ENCODE assay signal across 13 mouse cellular contexts in the genomic region with DNA sequence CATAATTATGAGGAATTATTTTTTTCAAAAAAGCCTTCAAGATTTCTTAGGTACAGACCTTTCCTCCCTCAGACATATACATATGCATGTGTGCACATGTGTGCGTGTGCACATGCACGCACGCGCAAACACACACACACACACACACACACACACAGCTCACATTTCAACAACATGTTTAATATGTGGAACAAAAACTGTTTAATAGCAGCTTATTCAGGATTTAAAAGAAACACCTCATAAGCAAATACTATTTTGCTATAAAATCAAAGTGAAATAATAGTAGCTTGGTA. TPM values are rescaled to one million over a fixed set of nuclear protein-coding genes. Genes with fewer than 3 reads are reported as not detected.
A peak's percentile ranks its signal among the peaks of the same experiment; 100 is the strongest.
DNase-seq lines count a peak whose midpoint lies in the region; ATAC-seq and TF ChIP-seq lines count a peak whose summit lies in the region.
"Had no signal": no experiment of that assay in that cellular context is flagged by ENCODE, and none has a peak within 500 bp of the region (broad histone marks: within the 10 kb centered on the region; RNA-seq: fewer than 3 reads in every experiment).

No protein-coding gene starts in this region.

- H3K36me3 ChIP-seq in forebrain, embryonic 12.5 days (replicated peaks): no peaks in the 10 kb centered on the region
- no peaks in the 10 kb centered on the region for H3K36me3 ChIP-seq in forebrain, embryonic 11.5 days (ENCODE audit: control insufficient read depth, insufficient read depth, low read length)
- H3K36me3 ChIP-seq in intestine, embryonic 14.5 days (ENCODE audit: control insufficient read depth, insufficient read depth, low read length): no peaks in the 10 kb centered on the region
- H3K36me3 ChIP-seq in intestine, embryonic 16.5 days (ENCODE audit: control insufficient read depth, insufficient read depth, low read length): no peaks in the 10 kb centered on the region
- H3K36me3 ChIP-seq in stomach, embryonic 14.5 days (ENCODE audit: control insufficient read depth, insufficient read depth, low read length): no peaks in the 10 kb centered on the region
- H3K36me3 ChIP-seq in stomach, postnatal 0 days (ENCODE audit: control insufficient read depth, insufficient read depth, low read length): no peaks in the 10 kb centered on the region
- H3K36me3 ChIP-seq: embryonic facial prominence, embryonic 12.5 days; liver, embryonic 13.5 days had no signal

- DNase-seq in forebrain, embryonic 11.5 days (ENCODE audit: low spot score): no peak
- DNase-seq in intestine, embryonic 14.5 days (ENCODE audit: low spot score): no peak
- no peak for DNase-seq in stomach, postnatal 0 days (ENCODE audit: low spot score)
- no peak for DNase-seq in layer of hippocampus, adult 9-10 months (ENCODE audit: low spot score)
- DNase-seq: adrenal gland, postnatal 10 days; cerebellum, postnatal 14 days; liver, embryonic 13.5 days; thymus, adult 2 months had no signal

- H3K9ac ChIP-seq in forebrain, embryonic 12.5 days: no peak overlapping the region
- H3K9ac ChIP-seq in forebrain, embryonic 11.5 days (ENCODE audit: low read length): no peak overlapping the region
- no peak overlapping the region for H3K9ac ChIP-seq in intestine, embryonic 14.5 days (ENCODE audit: low read length)
- H3K9ac ChIP-seq in intestine, embryonic 16.5 days (ENCODE audit: low read depth, low read length): no peak overlapping the region
- H3K9ac ChIP-seq in stomach, embryonic 14.5 days (replicated peaks; ENCODE audit: low read depth, low read length): no peak overlapping the region
- no peak overlapping the region for H3K9ac ChIP-seq in stomach, postnatal 0 days (ENCODE audit: low read length)
- H3K9ac ChIP-seq: embryonic facial prominence, embryonic 12.5 days; liver, embryonic 13.5 days had no signal

- peak overlapping the region; percentile 84; the same call in 1 of the 2 replicates for H3K27ac ChIP-seq in forebrain, embryonic 12.5 days
- H3K27ac ChIP-seq in forebrain, embryonic 11.5 days (ENCODE audit: low read depth, low read length): no peak overlapping the region
- H3K27ac ChIP-seq in intestine, embryonic 14.5 days (ENCODE audit: low read depth): no peak overlapping the region
- no peak overlapping the region for H3K27ac ChIP-seq in intestine, embryonic 16.5 days (ENCODE audit: low read length)
- H3K27ac ChIP-seq in stomach, embryonic 14.5 days (ENCODE audit: low read length): no peak overlapping the region
- no peak overlapping the region for H3K27ac ChIP-seq in stomach, postnatal 0 days (replicated peaks)
- H3K27ac ChIP-seq in olfactory bulb, adult 2 months (ENCODE audit: insufficient read depth, low read depth, low read length): peak overlapping the region; percentile 92
- H3K27ac ChIP-seq: embryonic facial prominence, embryonic 12.5 days; liver, embryonic 13.5 days had no signal

- H3K4me2 ChIP-seq in forebrain, embryonic 12.5 days: no peak overlapping the region
- no peak overlapping the region for H3K4me2 ChIP-seq in forebrain, embryonic 11.5 days (ENCODE audit: low read depth, low read length, severe bottlenecking)
- peak overlapping the region; percentile 29 for H3K4me2 ChIP-seq in intestine, embryonic 14.5 days (ENCODE audit: low read length)
- H3K4me2 ChIP-seq in intestine, embryonic 16.5 days (ENCODE audit: low read depth, low read length): no peak overlapping the region
- peak overlapping the region; percentile 30; the same call in 1 of the 2 replicates for H3K4me2 ChIP-seq in stomach, embryonic 14.5 days (replicated peaks; ENCODE audit: low read depth, low read length)
- no peak overlapping the region for H3K4me2 ChIP-seq in stomach, postnatal 0 days (replicated peaks; ENCODE audit: low read depth)
- H3K4me2 ChIP-seq: embryonic facial prominence, embryonic 12.5 days; liver, embryonic 13.5 days had no signal

- H3K27me3 ChIP-seq in forebrain, embryonic 12.5 days: no peaks in the 10 kb centered on the region
- H3K27me3 ChIP-seq in forebrain, embryonic 11.5 days (ENCODE audit: control insufficient read depth, insufficient read depth, low read length): no peaks in the 10 kb centered on the region
- no peaks in the 10 kb centered on the region for H3K27me3 ChIP-seq in intestine, embryonic 14.5 days (replicated peaks; ENCODE audit: control insufficient read depth, insufficient read depth, low read length)
- H3K27me3 ChIP-seq in intestine, embryonic 16.5 days (replicated peaks; ENCODE audit: control insufficient read depth, insufficient read depth, low read length): no peaks in the 10 kb centered on the region
- H3K27me3 ChIP-seq in stomach, embryonic 14.5 days (ENCODE audit: control insufficient read depth, insufficient read depth, low read length): no peaks in the 10 kb centered on the region
- no peaks in the 10 kb centered on the region for H3K27me3 ChIP-seq in stomach, postnatal 0 days (ENCODE audit: control insufficient read depth, insufficient read depth, low read length)
- H3K27me3 ChIP-seq: embryonic facial prominence, embryonic 12.5 days had no signal

- H3K9me3 ChIP-seq in forebrain, embryonic 12.5 days: no peaks in the 10 kb centered on the region
- no peaks in the 10 kb centered on the region for H3K9me3 ChIP-seq in forebrain, embryonic 11.5 days (ENCODE audit: control insufficient read depth, low read length)
- H3K9me3 ChIP-seq in intestine, embryonic 14.5 days (ENCODE audit: control insufficient read depth, low read length): no peaks in the 10 kb centered on the region
- H3K9me3 ChIP-seq in intestine, embryonic 16.5 days (ENCODE audit: control insufficient read depth, low read length): no peaks in the 10 kb centered on the region
- H3K9me3 ChIP-seq in stomach, embryonic 14.5 days (ENCODE audit: control insufficient read depth, low read depth, low read length): no peaks in the 10 kb centered on the region
- no peaks in the 10 kb centered on the region for H3K9me3 ChIP-seq in stomach, postnatal 0 days (ENCODE audit: control insufficient read depth, low read length)
- H3K9me3 ChIP-seq: embryonic facial prominence, embryonic 12.5 days; liver, embryonic 13.5 days had no signal

- TF ChIP-seq EP300 in stomach, postnatal 0 days (optimal IDR thresholded peaks at IDR 0.05): no peak

- no peak for TF ChIP-seq CTCF in stomach, postnatal 0 days (IDR thresholded peaks at IDR 0.05; ENCODE audit: low read depth)
- no peak for TF ChIP-seq CTCF in olfactory bulb, adult 2 months (IDR thresholded peaks at IDR 0.05; ENCODE audit: insufficient read depth, low read depth, low read length)

- H3K4me3 ChIP-seq in forebrain, embryonic 12.5 days (replicated peaks): no peak overlapping the region
- H3K4me3 ChIP-seq in forebrain, embryonic 11.5 days (ENCODE audit: low read depth, low read length): no peak overlapping the region
- H3K4me3 ChIP-seq in intestine, embryonic 14.5 days (ENCODE audit: low read depth, low read length): no peak overlapping the region
- no peak overlapping the region for H3K4me3 ChIP-seq in intestine, embryonic 16.5 days (ENCODE audit: low read length)
- H3K4me3 ChIP-seq in stomach, embryonic 14.5 days (ENCODE audit: low read depth, low read length): no peak overlapping the region
- no peak overlapping the region for H3K4me3 ChIP-seq in stomach, postnatal 0 days (ENCODE audit: low read depth, low read length)
- H3K4me3 ChIP-seq in olfactory bulb, adult 2 months (ENCODE audit: insufficient read depth, low read depth, low read length): peak overlapping the region; percentile 25; the same call in 1 of the 2 replicates
- H3K4me3 ChIP-seq: embryonic facial prominence, embryonic 12.5 days; liver, embryonic 13.5 days had no signal

- 94% methylated on average over 4 of the region's 4 CpGs for WGBS in forebrain, embryonic 12.5 days
- WGBS in forebrain, embryonic 11.5 days: 96% methylated on average over 4 of the region's 4 CpGs
- WGBS in intestine, embryonic 14.5 days: 97% methylated on average over 4 of the region's 4 CpGs
- 95% methylated on average over 4 of the region's 4 CpGs for WGBS in intestine, embryonic 16.5 days
- WGBS in stomach, embryonic 14.5 days: 94% methylated on average over 4 of the region's 4 CpGs
- WGBS in stomach, postnatal 0 days: 93% methylated on average over 4 of the region's 4 CpGs
- WGBS in olfactory bulb, adult 2 months: 71% methylated on average over 4 of the region's 4 CpGs

- peaks cover 37% of the 10 kb centered on the region for H3K4me1 ChIP-seq in forebrain, embryonic 12.5 days
- H3K4me1 ChIP-seq in forebrain, embryonic 11.5 days (replicated peaks; ENCODE audit: control insufficient read depth, insufficient read depth, low read length): peaks cover 7% of the 10 kb centered on the region
- H3K4me1 ChIP-seq in intestine, embryonic 14.5 days (replicated peaks; ENCODE audit: control insufficient read depth, insufficient read depth, low read length): peaks cover 8% of the 10 kb centered on the region
- H3K4me1 ChIP-seq in intestine, embryonic 16.5 days (ENCODE audit: control insufficient read depth, insufficient read depth, low read length): no peaks in the 10 kb centered on the region
- no peaks in the 10 kb centered on the region; the same call in 1 of the 2 replicates for H3K4me1 ChIP-seq in stomach, embryonic 14.5 days (ENCODE audit: control insufficient read depth, insufficient read depth, low read length)
- no peaks in the 10 kb centered on the region for H3K4me1 ChIP-seq in stomach, postnatal 0 days (replicated peaks; ENCODE audit: control insufficient read depth, insufficient read depth)
- H3K4me1 ChIP-seq in olfactory bulb, adult 2 months (ENCODE audit: control insufficient read depth, insufficient read depth, low read length): peaks cover 6% of the 10 kb centered on the region
- H3K4me1 ChIP-seq: liver, embryonic 13.5 days had no signal

- no peak for ATAC-seq in forebrain, embryonic 12.5 days (ENCODE audit: low FRiP score)
- ATAC-seq in forebrain, embryonic 11.5 days (replicated peaks; ENCODE audit: low FRiP score): no peak
- ATAC-seq in intestine, embryonic 14.5 days (replicated peaks; ENCODE audit: low FRiP score, low TSS enrichment, low read depth): no peak
- no peak for ATAC-seq in intestine, embryonic 16.5 days
- no peak for ATAC-seq in stomach, embryonic 14.5 days (ENCODE audit: insufficient number of reproducible peaks, insufficient read depth, low FRiP score, low read depth)
- ATAC-seq in stomach, postnatal 0 days (ENCODE audit: low FRiP score, low TSS enrichment): no peak

- TF ChIP-seq POLR2A in olfactory bulb, adult 2 months (IDR thresholded peaks at IDR 0.05; ENCODE audit: insufficient read depth, low read depth, low read length): no peak

RNA-seq across cellular contexts. Expression of a gene that starts 19.3 kb away (rescaled TPM):
- 14.7 and 15.7 TPM in 2 replicates for polyA plus RNA-seq in forebrain, embryonic 12.5 days (2016; fragmentation: Nextera tagmentation; extraction: Ambion mirVana)
- polyA plus RNA-seq in forebrain, embryonic 11.5 days (2014; fragmentation: Nextera tagmentation; extraction: Ambion mirVana): 10.5 and 11.1 TPM in 2 replicates
- polyA plus RNA-seq in intestine, embryonic 14.5 days (2014; fragmentation: Nextera tagmentation; extraction: Ambion mirVana): 20.2 and 21.0 TPM in 2 replicates
- 20.3 and 20.6 TPM in 2 replicates for polyA plus RNA-seq in intestine, embryonic 16.5 days (2015; fragmentation: Nextera tagmentation; extraction: Ambion mirVana)
- polyA plus RNA-seq in stomach, embryonic 14.5 days (2014; fragmentation: Nextera tagmentation; extraction: Ambion mirVana): 23.0 and 25.5 TPM in 2 replicates
- polyA plus RNA-seq in stomach, postnatal 0 days (2015; fragmentation: Nextera tagmentation; extraction: Ambion mirVana): 13.9 and 15.3 TPM in 2 replicates
- 74.3 TPM in 1 of 2 replicates, not detected in the other for polyA plus RNA-seq in olfactory bulb, adult 2 months (2012; ENCODE audit: insufficient read depth, insufficient read length, low replicate concordance, missing spikeins)

Comparison
In these comparisons a context has a peak if more than half of its experiments do, and no peak if none do; other contexts are left out.
1. H3K27ac ChIP-seq: peak in forebrain, embryonic 12.5 days (single experiment) and olfactory bulb, adult 2 months (single experiment); none in forebrain, embryonic 11.5 days (single experiment), intestine, embryonic 14.5 days (single experiment), intestine, embryonic 16.5 days (single experiment), stomach, embryonic 14.5 days (single experiment) and stomach, postnatal 0 days (single experiment).
2. H3K4me2 ChIP-seq: peak in intestine, embryonic 14.5 days (single experiment) and stomach, embryonic 14.5 days (single experiment); none in forebrain, embryonic 12.5 days (single experiment), forebrain, embryonic 11.5 days (single experiment), intestine, embryonic 16.5 days (single experiment) and stomach, postnatal 0 days (single experiment).